Mouse (Mus musculus) small intestine, adult 2 months (tissue): ENCODE results near the gene Izumo1.

ENCODE experiments used
- CTCF ChIP-seq: fragments of 200-500 bp; IDR thresholded peaks from 2 replicates; pipeline ENCODE4 v1.5.1; 2012; ENCODE audit warnings: low read depth, mild to moderate bottlenecking, control low read depth, inconsistent platforms, low read length, moderate library complexity, mixed read lengths; ENCODE audit not compliant: insufficient replicate concordance, insufficient read length; ENCODE audit errors: extremely low read depth
- POLR2A ChIP-seq: fragments of 200-500 bp; IDR thresholded peaks from 2 replicates; pipeline ENCODE4 v1.6.1; 2012; ENCODE audit warnings: low read depth, mild to moderate bottlenecking, control low read depth, inconsistent platforms, low read length, moderate library complexity

GRCm38 (mm10) chr7:45628364-45629294 lies 7.0 kb downstream of the Izumo1 start:
- peak; percentile 87 for TF ChIP-seq CTCF
- TF ChIP-seq POLR2A: no peak; the same call in 1 of the 2 replicates
